Mouse (Mus musculus): Measurements from ENCODE around the gene Clip1.
A peak's percentile ranks its signal among the peaks of the same experiment; 100 is the strongest.
"Not testable (repeated sequence)": the region's sequence is repeated elsewhere in the genome, so short reads cannot be mapped to it uniquely, and the experiment has no call there.

The Clip1 gene

GRCm38 (mm10) chr5:123684221-123685144, at the start of gene Clip1:
Gene Clip1 (minus strand): TSS chr5:123684618.
- peak; percentile 54 for DNase-seq

- DNase-seq = no peak
These were observed 46.6 kb upstream of the Clip1 start for GRCm38 (mm10) chr5:123730981-123731380.

- DNase-seq = not testable (repeated sequence)
These were observed 39.4 kb upstream of the Clip1 start for GRCm38 (mm10) chr5:123723816-123724215.

- peak; percentile 97 for DNase-seq
These were observed 36.2 kb upstream of the Clip1 start, which contains the start of gene Zcchc8 for GRCm38 (mm10) chr5:123720328-123721311. Gene Zcchc8 (minus strand): TSS chr5:123721100.

GRCm38 (mm10) chr5:123714622-123715021, 30.2 kb upstream of the Clip1 start:
- no peak for DNase-seq

GRCm38 (mm10) chr5:123713782-123714181, 29.4 kb upstream of the Clip1 start:
- no peak for DNase-seq

- peak; percentile 31 for DNase-seq
These were observed 25.2 kb upstream of the Clip1 start for GRCm38 (mm10) chr5:123709571-123709970.

- no peak for DNase-seq
These were observed 24.2 kb upstream of the Clip1 start for GRCm38 (mm10) chr5:123708598-123708997.

GRCm38 (mm10) chr5:123700625-123701024, 16.2 kb upstream of the Clip1 start:
- peak; percentile 49 for DNase-seq

- DNase-seq = peak; percentile 49
These were observed 14.8 kb upstream of the Clip1 start for GRCm38 (mm10) chr5:123699198-123699597.

GRCm38 (mm10) chr5:123696961-123697360, 12.5 kb upstream of the Clip1 start:
- DNase-seq = no peak

GRCm38 (mm10) chr5:123696244-123696643, 11.8 kb upstream of the Clip1 start:
- no peak for DNase-seq

- DNase-seq = no peak
These were observed 10.1 kb upstream of the Clip1 start for GRCm38 (mm10) chr5:123694468-123694867.

GRCm38 (mm10) chr5:123683377-123684220, 819 bp downstream of the Clip1 start:
- peak; percentile 36 for DNase-seq

- DNase-seq = no peak
These were observed 1.4 kb downstream of the Clip1 start for GRCm38 (mm10) chr5:123683043-123683376.

GRCm38 (mm10) chr5:123682372-123682771, 2.0 kb downstream of the Clip1 start:
- DNase-seq = no peak

- DNase-seq = no peak
These were observed 4.7 kb downstream of the Clip1 start for GRCm38 (mm10) chr5:123679546-123680263.

GRCm38 (mm10) chr5:123679106-123679505, 5.3 kb downstream of the Clip1 start:
- DNase-seq = no peak

GRCm38 (mm10) chr5:123675717-123676116, 8.7 kb downstream of the Clip1 start:
- no peak for DNase-seq

- DNase-seq = no peak
These were observed 9.2 kb downstream of the Clip1 start for GRCm38 (mm10) chr5:123675221-123675620.

- DNase-seq = no peak
These were observed 13.0 kb downstream of the Clip1 start for GRCm38 (mm10) chr5:123671473-123671820.

All from kidney, adult 11 months (tissue).